Mouse (Mus musculus): ENCODE results near the gene Bsnd.

The Bsnd gene

DNA sequence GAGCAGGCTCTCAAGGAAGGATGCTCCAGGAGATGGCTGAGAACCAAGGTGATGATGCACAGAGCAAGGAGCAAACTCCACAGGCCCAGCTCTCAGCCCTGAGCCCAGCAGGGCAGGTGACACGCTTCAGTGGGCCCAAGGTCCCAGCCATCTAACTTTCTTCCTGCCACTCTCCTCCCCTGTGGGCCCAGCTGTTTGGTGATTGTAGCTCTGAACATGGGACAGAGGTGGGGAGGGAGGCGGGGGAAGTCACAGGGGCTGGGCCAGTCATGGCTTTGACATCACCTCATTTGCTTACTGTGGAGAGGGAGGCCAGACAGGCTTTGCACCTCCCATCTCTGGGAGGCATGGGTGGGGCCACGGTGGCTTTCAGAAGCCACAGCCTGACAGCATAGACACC is at the start of gene Bsnd:
TSS of gene Bsnd (minus strand) at position 168 of the 400 bp plus-strand sequence.
- DNase-seq (ENCODE audit: low spot score in 2 of 2) = no peak

GRCm38 (mm10) chr4:106541491-106541890 is 49.4 kb upstream of the Bsnd start:
- no peak for DNase-seq (ENCODE audit: low spot score in 2 of 2)

DNA sequence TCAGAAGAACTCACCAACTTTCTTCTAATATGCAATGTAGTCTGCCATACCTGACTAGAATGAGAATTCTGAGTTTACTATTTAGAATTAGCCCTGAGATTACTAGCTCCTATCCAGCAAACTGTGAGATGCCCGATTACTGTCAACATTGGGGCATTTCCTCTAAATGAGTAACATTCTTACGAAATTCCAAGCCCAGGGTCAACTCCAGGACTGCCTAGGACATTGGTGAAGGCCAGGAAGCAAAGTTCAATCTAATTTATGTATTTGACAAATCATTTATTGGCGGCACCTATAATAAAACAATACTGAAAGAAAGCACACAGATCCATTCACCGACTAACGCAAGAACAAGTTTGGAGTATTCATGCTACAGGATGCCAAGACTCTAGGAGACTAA is 47.7 kb upstream of the Bsnd start:
- DNase-seq (ENCODE audit: low spot score in 2 of 2) = no peak

DNA sequence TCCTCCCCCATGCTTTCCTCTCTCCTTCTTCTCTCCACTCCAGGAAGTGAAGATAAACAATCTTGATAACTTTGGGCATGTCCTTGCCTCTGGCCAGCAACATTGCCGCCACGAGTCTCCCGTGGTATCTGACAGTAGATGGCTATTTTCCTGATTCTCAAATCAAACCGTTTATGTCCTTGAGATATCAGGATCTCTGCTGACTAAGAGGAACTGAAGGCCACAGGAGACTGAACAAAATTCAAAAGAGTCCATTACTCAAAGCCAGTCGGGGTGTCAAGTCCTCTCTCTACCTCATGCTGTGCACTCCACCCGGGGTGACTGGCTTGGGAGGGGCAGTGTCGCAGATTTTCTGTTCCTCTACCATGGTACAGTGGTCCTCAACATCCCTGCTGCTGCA is 42.2 kb upstream of the Bsnd start:
- DNase-seq (ENCODE audit: low spot score in 2 of 2) = no peak

DNA sequence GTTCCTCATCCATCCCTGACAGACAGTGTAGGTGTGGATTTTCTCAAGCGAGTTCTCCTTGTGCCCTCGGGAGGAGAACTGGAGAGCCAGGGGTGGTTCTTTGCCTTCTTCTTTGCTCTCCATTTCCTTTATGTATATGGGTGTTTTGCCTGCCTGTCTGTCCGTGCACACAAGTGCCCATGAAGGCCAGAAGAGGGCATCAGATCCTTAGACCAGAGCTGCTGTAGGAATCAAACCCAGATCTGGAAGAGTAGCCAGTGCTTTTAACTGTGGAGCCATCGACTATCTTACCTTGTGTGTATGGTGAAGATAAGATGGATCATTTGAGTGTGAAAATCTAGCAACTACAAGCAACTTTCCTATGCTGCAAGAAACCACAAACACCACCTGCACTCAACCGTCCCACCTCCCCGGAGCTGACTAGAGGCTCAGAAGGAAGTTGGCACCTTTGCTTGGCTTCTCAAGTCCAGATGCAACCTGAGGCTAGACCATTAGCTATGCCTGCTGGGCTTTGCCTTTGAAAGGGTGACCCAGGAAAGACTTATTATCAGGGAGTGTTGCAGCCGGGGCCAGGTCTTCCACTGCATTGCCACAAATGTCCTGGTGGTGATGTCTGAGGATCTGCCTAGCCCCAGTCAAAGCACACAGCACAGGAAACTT is 41.5 kb upstream of the Bsnd start:
- peak; percentile 49 to 55 for DNase-seq (ENCODE audit: low spot score in 2 of 2)

GRCm38 (mm10) chr4:106530113-106530482 is 38.0 kb upstream of the Bsnd start:
- peak in 1 of 2 experiments; percentile 10 for DNase-seq (ENCODE audit: low spot score in 2 of 2)

- DNase-seq (ENCODE audit: low spot score in 2 of 2) = peak; percentile 68 to 91
These were observed 37.5 kb upstream of the Bsnd start for GRCm38 (mm10) chr4:106529375-106530112.

DNA sequence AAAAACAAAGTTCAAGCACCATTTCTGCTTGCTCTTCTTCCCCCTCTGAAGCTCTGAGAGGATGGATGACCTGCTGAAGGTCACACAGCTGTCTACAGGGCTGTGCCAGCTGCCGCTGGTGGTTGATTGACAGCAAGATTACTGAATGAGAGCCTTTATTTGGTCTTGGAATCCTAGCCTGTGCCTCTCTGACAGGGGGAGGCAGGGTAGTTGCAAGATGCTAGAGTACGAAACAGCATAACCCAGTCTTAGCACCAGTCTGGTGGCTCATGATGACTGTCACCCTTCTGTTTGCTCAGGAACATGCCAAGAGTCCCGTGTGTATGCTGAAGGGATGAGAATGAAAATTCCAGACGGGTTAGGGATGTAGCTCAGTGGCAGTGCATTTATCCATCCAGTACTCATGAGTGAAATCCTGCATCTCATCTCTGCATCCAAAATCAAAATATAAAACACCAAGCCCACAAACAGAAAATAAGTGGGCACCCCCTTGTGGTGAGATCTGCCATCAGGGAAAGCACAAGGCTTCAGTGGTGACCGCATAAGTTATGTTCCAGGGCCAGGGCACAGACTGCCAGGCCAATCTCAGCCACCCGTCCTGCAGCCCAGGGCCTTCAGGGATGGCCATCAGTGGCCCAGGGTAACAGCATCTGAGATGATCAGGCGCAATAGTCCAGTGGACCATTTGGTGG is 35.9 kb upstream of the Bsnd start:
- DNase-seq (ENCODE audit: low spot score in 2 of 2) = no peak

DNA sequence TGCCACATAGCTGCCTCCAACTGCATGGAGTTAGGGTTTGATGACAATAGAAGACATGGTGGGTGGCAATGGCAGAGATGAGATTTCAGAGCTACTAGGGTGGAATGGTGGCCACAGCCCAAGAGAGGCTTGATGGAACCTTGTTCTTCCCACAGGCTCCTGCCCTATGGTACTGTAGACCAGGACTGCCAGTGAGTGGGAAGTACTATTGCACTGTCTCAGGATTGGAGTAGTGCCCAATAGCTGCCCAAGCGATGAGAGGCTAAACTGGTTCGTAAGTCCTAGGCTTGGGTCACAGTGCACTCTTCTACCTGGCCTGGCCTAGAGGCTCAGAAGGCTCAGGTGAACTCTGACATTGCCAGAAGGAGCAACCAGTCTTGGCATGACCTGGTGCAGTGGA is 32.9 kb upstream of the Bsnd start:
- DNase-seq (ENCODE audit: low spot score in 2 of 2) = no peak

DNA sequence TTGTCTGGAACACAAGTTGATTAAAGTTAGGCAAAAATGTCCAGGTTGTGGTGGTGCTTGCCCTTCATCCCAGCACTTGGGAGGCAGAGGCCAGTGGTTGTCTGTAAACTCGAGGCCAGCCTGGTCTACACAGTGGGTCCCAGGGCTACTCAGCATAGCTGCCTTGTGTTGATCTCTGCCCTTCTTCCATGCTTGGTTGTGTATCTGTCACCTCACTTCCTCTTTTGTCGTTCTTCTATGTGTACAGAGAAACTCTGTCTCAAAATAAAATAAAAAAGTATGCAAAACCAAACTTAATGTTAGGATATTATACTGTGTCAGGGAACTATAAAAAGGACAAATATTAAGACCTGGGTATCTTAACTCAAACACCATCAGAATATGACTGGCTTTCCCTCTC is 32.0 kb upstream of the Bsnd start:
- no peak for DNase-seq (ENCODE audit: low spot score in 2 of 2)

GRCm38 (mm10) chr4:106522547-106522946 is 30.5 kb upstream of the Bsnd start:
- DNase-seq (ENCODE audit: low spot score in 2 of 2) = no peak

GRCm38 (mm10) chr4:106514606-106515005 is 22.5 kb upstream of the Bsnd start:
- no peak for DNase-seq (ENCODE audit: low spot score in 2 of 2)

DNA sequence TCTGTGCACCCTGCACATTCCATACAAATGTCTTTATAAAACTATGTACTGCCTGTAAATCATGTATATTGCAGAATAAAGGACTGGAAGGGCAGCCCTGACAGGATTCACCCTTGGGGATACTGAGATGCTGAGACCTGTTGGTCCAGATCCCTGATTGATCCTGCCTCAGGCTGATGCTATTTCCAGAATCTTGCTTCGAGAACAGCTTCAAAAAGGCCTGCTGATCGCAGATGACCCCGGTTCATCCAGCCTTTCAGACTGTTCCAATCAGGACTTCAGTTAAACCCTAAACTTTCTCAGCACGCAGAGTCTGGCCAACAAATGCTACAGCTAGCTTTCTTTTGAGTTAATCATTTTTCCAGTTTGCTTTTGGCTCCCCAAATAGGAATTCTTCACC is 17.8 kb upstream of the Bsnd start:
- no peak for DNase-seq (ENCODE audit: low spot score in 2 of 2)

GRCm38 (mm10) chr4:106505453-106506058 is 13.5 kb upstream of the Bsnd start:
- no peak for DNase-seq (ENCODE audit: low spot score in 2 of 2)

DNA sequence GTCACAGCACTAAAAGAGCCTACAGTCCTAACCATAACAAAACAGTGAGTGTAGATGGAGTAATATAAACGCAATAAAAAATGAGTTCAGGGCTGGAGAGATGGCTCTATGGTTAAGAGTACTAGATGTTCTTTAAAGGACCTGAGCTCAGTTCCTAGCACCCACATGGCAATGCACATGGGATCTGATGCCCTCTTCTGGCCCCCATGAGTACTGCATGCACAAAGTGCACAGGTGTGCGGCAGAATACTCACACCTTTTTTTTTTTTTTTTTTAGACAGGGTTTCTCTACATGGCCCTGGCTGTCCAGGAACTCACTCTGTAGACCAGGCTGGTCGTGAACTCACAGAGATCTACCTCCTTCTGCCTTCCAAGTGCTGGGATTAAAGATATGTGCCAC is 11.5 kb upstream of the Bsnd start:
- DNase-seq (ENCODE audit: low spot score in 2 of 2) = no peak

DNA sequence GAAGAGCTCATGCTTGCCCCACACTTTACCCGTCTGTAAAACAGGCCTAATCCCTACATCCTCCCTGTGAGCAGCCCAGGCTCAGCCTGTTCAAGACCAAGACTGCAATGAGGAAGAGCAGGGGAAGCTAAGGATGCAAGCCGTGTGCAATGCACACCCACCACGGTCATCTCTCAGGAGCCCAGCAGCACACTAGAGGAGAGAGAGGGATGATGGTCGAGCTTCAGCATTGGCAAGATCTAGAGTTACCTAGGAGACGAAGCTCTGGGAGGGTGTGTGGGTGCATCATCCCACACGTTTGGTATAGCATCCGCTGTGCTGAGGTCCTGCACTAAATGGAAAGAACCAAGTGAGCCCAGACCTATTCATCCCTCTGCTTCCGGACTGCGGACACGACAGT is 8.0 kb upstream of the Bsnd start:
- no peak for DNase-seq (ENCODE audit: low spot score in 2 of 2)

DNA sequence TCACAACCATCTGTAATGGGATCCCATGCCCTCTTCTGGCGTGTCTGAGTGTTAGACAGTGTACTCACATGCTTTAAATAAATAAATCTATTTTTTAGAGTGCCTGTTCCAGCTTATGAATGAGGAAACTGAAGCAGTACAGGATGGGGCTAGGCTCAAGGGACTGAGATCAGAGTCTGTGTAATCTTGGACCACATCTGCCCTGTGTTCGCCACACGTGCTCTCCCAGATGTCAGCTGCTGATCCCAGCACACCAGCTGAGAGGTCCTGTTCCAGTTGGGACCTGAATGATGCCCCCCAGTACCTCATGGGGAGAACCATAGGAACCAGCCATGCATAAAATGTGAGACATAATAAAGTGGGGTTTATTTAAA is 6.4 kb upstream of the Bsnd start:
- no peak for DNase-seq (ENCODE audit: low spot score in 2 of 2)

DNA sequence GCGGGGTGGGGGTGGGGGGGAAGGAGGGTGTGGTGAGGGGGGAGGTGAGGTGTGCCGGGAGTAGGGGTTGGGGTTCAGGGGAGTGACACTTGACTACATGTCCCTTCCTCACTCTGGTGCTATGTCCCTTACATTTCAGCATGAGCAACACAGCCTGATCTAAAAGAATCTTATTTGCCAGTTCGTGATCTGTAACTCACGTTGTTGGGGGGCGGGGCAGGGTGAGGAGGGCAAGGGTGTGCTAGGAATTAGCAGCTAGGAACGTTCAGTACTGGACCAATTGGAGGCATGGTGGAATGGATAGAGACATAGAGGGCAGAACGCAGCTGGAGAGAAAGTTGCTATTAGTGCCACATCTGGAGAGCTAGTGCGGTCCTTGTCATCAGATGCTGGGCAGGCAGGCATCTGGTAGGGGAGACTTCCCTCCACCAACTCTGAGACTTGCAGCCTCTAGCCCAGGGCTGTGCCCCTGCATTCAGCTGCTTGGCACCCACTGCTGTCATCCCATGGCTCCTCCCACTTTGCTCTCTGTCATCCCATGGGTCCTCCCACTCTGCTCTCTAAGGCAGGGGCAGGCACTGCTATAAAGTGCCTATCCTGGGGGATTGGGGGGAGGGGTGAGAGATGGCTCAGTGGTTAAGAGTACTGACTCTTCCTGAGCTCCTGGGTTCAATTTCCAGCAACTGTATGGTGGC is 5.8 kb upstream of the Bsnd start:
- DNase-seq (ENCODE audit: low spot score in 2 of 2) = no peak

DNA sequence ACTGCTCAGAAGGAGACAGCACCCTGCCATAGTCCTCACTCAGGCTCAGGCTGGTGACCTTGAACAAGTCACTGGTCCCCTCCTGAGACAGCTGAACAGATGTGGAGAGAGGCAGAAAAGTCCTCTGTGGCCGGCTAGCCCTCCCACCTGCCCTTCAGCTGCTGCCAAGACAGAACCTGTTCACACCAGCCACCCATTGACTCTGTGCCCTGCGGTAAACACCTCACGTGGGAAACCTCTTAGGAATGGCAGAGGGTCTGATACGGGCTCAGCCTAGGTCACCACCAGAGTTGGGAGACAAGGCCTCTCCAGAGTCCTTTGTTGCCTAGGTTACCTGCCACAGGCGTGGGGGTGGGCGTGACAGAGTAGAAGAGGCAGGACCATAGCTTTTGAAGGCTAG is 4.8 kb upstream of the Bsnd start:
- no peak for DNase-seq (ENCODE audit: low spot score in 2 of 2)

DNA sequence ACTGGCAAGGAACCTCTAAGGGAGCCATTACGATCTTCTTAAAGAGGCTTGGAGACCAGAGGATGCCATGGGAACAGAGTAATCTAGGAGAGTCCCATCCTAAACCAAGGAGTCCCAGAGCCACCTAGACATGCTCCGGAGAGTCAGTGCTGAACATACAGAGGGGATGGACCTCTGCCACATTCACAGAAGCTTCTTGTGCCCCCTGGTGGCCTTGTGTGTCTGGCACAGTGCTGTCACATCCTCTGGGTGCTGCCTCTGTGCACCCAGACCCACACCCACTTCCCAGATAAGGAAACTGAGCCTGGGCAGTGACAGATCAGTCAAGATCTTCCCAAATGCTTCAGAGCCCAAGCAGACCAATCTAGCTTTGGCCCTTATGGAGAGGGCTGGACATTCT is 1.6 kb upstream of the Bsnd start:
- DNase-seq (ENCODE audit: low spot score in 2 of 2) = peak; percentile 13 to 45

DNA sequence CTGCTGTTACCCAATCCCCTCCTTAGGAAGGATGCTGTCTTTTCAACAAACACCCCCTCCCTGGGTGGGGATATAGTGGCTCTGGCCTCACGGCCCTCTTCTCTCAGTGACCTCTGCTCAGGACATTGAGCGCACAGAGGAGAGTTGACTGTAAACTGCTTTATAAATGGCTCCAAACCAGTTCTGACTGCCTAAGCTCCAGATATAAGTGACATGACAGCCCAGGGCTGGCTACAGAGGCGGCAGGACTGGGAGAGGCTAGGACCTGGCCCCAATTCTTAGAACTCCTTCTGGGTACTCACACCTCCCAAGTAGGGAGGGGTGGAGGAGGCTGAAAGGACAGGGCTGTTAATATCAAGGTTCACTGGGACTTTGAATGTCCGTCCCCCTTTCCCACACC is 1.5 kb downstream of the Bsnd start:
- no peak for DNase-seq (ENCODE audit: low spot score in 2 of 2)

- DNase-seq (ENCODE audit: low spot score in 2 of 2) = no peak
These were observed 8.3 kb downstream of the Bsnd start for GRCm38 (mm10) chr4:106483831-106484230.

All from thymus, postnatal 10 days (tissue).